Mouse (Mus musculus): Measurements from ENCODE around the gene Ptdss2.
A peak's percentile ranks its signal among the peaks of the same experiment; 100 is the strongest.

The Ptdss2 gene

GRCm38 (mm10) chr7:141122689-141123516, 721 bp downstream of the Ptdss2 start:
- peak; percentile 99 for DNase-seq

GRCm38 (mm10) chr7:141123517-141123856, 1.3 kb downstream of the Ptdss2 start:
- DNase-seq, result no peak

DNA sequence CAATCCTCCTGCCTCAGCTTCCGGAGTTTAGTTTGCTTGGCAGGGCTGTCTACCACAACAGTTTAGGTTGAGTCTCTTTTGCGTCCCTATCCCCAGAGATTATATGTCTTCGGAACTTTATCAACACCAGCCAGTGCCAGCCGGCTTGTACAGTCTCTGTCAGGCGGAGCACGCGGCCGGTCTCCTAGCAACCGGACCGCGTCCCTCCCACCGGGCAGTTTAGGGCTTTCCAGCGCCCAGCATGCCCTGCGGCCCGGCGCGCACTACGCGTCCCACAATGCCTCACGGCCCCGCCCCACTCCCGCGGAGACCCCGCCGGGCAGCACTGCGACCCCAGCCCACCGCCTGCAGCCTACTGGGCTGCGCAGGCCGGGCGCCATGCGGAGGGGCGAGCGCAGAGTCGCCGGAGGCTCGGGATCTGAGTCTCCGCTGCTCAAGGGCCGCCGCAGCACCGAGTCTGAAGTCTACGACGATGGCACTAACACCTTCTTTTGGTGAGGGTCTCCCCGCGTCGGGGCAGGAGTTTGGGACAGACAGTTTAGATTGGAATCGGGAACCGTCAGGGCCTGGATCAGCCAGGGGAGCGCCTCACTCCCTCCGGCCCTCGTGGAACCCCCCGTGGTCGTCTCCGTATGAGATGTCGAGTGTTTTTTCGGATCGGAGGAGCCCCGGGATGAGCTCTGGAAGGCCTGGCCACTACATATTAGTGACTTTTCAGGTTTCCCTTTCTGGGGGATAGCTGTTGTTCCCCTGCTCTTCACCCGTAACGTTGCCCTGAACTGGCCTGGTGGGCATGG, 9.0 kb downstream of the Ptdss2 start:
- DNase-seq, result peak; percentile 91 to 92

DNA sequence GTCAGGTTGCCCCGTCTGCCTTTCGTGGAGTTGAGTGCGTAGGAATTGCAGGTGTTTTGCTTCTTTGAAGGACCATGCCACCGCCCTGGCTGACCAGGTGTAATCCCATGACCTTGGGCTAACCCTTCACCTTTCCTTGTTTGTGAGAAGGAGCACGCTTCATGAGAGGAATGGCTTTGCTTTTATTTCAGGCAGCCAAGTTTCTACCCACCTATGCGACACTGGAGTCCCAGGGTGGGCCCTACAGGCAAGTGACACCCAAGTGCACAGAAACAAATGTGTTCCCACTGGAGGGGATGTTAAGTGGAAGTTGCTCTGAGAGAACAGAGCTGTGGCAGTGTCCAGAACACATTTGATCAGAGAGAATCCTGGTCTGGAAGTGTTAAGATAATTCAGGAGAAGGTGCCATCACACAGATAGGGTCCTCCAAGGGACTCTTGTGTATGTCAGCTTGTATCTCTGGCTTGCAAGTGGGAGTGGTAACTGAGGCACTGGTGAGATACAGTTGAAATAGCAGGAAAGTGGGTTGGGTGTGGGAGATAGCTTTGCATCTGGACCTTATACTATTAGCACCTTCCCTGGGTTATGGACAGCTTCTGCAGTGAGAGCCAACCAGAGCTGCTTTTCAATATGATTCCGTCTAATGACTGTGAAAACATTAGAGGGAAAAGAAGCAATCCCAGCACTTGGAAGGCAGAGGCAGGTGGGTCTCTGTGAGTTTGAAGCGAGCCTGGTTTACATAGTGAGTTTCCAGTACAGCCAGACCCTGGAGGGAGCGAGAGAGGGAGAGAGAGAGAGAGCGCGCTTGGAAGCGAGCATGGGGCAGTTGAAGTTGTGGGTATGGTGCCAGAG, 9.9 kb downstream of the Ptdss2 start:
- peak in 1 of 2 experiments; percentile 10 for DNase-seq

GRCm38 (mm10) chr7:141141326-141141725, 19.1 kb downstream of the Ptdss2 start:
- no peak for DNase-seq

DNA sequence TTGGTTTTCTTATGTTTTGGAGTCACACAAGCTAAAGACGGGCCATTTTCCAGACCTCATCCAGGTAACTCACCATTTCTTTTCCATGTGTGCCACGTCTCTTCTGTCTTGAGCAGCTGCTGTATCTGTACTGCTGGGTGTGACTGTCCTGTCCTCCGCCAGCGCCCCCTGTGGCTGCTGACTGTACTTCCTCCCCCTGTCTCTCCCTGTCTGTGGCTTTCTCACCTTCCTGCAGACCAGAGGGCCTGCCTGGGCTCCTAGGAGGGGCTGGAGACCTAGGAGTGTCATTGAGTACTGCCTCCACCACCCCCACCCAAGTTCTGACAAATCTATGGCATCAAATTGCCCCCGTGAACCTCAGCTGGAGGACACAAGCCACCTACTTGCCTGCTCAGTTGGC, 20.9 kb downstream of the Ptdss2 start:
- peak in 1 of 2 experiments; percentile 38 for DNase-seq

DNA sequence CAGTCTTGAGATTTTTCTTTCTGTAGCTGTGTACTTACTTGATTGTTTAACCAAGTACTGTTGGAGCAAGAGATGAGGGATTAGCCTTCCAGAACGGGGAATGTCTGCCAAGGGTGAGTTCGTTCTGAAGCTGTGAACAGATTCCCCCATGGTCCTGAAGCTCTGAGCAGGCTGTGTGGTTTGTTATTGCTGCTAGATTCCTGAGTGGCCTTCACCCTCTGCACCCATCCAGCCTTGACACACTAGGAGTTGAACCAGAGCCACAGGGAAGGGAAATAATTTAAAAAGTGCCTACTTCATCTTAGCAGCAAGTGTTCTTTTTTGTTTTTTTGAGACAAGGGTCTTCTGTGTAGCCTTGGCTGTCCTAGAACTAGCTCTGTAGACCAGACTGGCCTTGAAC, 21.7 kb downstream of the Ptdss2 start:
- DNase-seq, result no peak

- no peak for DNase-seq
Observed at GRCm38 (mm10) chr7:141144650-141145049, 22.5 kb downstream of the Ptdss2 start.

- no peak for DNase-seq
Observed at GRCm38 (mm10) chr7:141145403-141145802, 23.2 kb downstream of the Ptdss2 start.

DNA sequence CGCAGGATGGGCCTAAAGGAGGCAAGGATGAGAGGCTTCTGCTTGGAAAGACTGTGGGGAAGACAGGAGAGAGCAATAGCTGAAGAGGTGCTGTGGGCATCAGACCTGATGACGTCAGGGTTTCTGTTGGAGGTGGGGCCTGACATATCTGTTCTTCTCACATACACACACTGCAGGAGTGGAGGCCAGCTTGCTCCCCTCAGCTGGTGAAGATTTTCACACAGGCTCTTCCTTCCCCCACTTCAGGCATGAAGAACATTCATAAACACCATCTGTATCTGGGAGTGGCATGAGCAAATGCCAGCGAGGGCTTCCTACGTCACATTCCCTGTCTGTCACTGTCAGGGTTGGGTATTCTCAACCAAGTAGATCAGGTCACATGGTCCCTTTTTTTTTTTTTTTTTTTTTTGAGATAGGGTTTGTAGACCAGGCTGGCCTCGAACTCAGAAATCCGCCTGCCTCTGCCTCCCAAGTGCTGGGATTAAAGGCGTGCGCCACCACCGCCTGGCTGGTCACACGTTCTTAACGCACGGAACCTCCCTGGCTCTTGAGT, 23.9 kb downstream of the Ptdss2 start:
- DNase-seq, result no peak

- no peak for DNase-seq
Observed at GRCm38 (mm10) chr7:141147044-141147443, 24.9 kb downstream of the Ptdss2 start.

- no peak for DNase-seq
Observed at GRCm38 (mm10) chr7:141148639-141149038, 26.5 kb downstream of the Ptdss2 start.

DNA sequence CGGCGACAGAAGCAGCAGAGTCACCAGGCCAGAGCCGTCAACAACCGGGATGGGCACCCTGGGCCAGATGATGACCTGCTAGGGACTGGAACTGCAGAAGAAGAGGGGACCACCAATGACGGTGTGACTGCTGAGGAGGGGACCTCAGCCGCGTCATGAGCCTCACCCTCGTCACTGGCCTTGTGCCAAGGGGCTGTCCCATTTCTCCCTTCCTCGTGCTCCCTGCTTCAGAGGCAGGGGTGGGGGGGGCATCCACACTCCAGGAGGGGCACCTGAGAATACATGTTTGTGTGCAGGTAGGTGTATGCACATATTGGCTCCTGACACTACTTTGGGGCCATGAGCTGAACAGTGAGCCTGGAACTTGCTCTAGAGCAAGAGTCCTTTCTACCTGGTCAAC, 33.2 kb downstream of the Ptdss2 start:
- no peak for DNase-seq

DNA sequence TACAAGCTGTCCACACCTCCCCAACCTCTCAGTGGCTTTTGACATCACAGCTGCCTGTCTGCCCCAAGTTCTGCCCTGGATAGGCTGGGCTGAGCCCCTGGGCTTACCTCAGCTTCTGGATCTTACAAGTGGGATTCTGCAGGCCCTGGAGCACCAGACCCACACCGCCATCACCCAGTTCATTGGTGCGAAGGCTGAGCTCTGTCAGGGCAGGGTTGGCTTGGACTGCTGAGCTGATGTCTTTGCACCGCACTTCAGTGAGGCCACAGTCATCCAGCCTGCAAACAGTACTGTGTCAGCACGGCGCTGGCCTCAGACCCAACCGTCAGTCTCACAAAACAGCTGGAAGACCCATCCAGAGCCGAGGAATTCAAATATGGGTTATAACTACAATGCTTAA, 42.2 kb downstream of the Ptdss2 start:
- DNase-seq, result no peak

GRCm38 (mm10) chr7:141164850-141165249, 42.7 kb downstream of the Ptdss2 start:
- no peak for DNase-seq

DNA sequence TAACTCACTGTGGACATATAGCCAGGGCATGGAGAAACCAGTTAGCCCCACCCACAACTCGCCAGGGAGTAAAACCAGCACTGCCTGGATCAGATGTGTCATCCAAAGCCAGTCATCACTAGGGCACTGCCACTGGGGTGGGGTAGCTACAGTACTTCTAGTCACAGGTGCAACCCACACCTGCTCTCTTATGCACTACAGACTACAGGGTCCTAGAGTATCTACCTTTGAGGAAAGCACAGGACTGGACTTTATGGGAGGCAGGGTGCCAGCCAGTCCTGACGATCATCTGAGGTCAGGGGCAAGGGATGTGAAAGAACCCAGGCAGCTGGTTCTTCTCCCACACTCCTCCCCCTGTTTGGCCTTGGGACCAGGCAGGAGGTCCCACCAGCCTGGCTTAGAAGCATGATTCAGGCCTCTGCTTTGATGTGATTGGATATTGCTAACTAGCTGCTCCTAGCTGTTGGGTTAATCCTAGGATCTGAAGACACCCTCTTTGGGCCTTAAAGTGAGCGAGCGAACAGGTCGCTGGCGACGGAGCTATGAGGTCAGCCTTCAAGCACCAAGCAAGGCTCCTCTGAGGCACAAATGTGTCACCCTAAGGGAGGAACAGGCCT, 45.8 kb downstream of the Ptdss2 start:
- no peak for DNase-seq

DNA sequence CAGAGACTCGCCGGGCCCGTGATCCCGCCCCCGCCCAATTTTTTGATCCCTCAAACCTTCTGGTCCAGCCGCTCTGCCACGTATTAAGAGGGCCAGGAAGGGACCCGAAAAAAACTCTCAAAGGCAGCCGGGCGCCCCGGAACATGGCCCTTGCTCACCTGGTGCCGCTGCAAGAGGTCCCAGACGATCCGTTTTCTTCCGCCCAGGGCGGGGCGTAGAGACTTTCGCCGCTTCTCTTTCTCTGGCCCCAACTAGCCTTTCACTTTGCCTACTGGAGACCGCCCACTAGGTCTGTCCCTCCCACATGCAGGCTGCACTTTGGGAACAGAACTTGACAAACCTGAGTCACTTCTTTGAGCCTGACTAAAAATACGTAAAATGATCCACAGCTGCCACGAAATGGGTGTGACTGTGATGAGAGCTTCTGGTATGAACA, 46.4 kb downstream of the Ptdss2 start:
- DNase-seq, result peak; percentile 74 to 80

DNA sequence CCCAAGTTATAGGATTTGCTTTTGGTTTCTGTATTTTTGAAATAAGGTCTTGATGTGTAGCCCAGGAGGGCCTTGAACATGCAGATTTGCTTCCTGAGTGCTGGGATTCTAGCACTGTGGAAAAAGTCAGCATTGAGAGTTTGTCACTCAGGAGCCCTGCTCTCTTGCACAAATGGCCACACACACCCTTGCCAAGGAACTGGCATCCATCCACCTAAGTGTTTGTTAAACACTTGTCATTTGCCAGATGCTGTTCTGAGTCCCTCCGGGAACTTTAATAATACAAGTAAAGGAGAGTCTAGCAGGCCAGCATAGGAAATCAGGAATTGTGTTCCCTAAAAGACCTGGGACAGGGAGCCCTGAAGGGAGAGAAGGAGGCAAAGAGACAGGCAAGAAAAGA, 47.1 kb downstream of the Ptdss2 start:
- no peak for DNase-seq

DNA sequence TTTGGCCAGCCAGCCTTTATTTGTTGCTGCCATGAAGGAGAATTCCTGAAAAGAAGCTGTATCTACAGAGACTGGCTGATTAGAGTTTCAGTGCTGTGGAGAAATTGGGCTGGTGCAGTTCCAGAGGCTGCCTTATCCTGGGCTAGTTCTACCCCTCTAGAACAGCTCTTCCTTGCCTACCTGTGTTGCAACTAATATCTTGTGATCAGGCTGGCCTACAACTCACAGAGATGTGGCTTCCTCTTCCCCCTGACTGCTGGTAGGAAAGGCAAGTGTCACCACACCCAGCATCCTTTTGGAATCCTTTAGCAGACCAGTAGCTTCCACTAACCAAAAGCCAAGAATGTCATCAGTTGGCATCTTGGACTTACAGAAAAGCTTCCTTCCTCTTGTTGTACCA, 47.7 kb downstream of the Ptdss2 start:
- no peak for DNase-seq

GRCm38 (mm10) chr7:141172116-141173006, 50.2 kb downstream of the Ptdss2 start, which contains the start of gene Rnh1:
Gene Rnh1 (minus strand): TSS chr7:141172857.
- peak; percentile 92 for DNase-seq

DNA sequence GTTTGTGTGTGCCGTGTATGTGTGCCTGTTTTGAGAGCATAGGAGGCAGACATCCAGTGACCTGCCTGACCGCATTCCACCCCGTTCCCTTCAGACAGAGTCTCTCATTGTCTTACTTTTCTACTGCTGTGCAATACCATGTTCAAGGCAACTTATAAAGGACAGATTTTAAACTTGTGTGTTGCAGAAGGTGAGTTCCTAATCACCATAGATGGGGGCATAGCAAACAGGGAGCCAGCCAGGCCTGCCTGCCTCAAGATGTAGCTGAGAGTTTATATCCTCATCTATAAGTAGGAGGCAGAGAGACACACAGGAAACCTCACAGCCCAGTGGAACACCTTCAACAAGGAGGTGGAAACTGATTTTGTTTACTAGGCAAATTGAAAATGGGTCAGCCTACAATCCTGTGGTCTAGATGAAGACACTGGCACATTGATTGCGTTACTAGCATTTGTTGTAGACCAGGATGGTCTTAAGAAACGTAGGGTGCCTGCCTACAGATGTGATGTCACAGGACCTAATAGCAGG, 51.2 kb downstream of the Ptdss2 start:
- no peak for DNase-seq
